In the genomic region with DNA sequence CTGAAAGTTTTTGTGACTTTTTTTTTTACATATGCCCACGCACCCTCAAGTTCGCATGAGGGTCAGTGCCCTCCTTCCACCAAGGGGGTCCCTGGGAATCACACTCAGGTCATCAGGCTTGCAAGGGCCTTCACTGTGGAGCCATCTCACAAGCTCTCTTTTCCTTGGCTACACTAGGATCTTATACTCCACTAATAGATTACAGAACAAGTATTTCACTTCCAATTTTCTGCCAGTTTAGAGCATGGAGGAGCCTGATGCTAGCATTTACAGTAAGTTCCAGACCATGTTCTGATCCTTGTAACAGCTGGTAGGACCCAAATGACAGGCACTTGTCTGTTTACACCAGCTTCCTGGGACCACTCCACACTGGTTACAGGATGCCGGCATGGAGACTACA, we compare ENCODE assay signal across 13 mouse cellular contexts. TPM values are rescaled to one million over a fixed set of nuclear protein-coding genes. Genes with fewer than 3 reads are reported as not detected.
A peak's percentile ranks its signal among the peaks of the same experiment; 100 is the strongest.
DNase-seq lines count a peak whose midpoint lies in the region; ATAC-seq lines count a peak whose summit lies in the region.
"Had no signal": no experiment of that assay in that cellular context is flagged by ENCODE, and none has a peak within 500 bp of the region (broad histone marks: within the 10 kb centered on the region; RNA-seq: fewer than 3 reads in every experiment).

No protein-coding gene starts in this region.

- DNase-seq in heart, adult 9 months (ENCODE audit: low spot score in 2 of 2): no peak
- DNase-seq in neural tube, embryonic 10.5 days (ENCODE audit: extremely low spot score, low spot score): no peak
- no peak for DNase-seq in embryo, embryonic 11 days
- DNase-seq: cerebellum, adult 8-10 months; heart, postnatal 4 days had no signal

- no peak overlapping the region for H3K9ac ChIP-seq in heart, embryonic 16.5 days (ENCODE audit: low read length)
- H3K9ac ChIP-seq in neural tube, embryonic 12.5 days: 0 out of 2 replicates have a peak overlapping the region, but pooled peaks have one; percentile 21
- H3K9ac ChIP-seq in intestine, embryonic 15.5 days: no peak overlapping the region
- no peak overlapping the region for H3K9ac ChIP-seq in stomach, embryonic 15.5 days

- no peak for ATAC-seq in heart, embryonic 16.5 days (replicated peaks; ENCODE audit: extremely low read depth, insufficient read depth, low FRiP score)
- no peak for ATAC-seq in neural tube, embryonic 12.5 days (ENCODE audit: low FRiP score, low read depth)
- ATAC-seq in intestine, embryonic 15.5 days: no peak
- ATAC-seq in stomach, embryonic 15.5 days (ENCODE audit: insufficient read depth, low FRiP score, low read depth): no peak
- no peak for ATAC-seq in megakaryocyte, adult 5-6 weeks (ENCODE audit: poor library complexity, severe bottlenecking)
- ATAC-seq: CD4-positive, CD25-positive, alpha-beta regulatory T cell, adult 4 months had no signal

- peaks cover 3% of the 10 kb centered on the region; the same call in 1 of the 2 replicates for H3K9me3 ChIP-seq in heart, embryonic 16.5 days (replicated peaks; ENCODE audit: control insufficient read depth, low read length)
- 0 out of 2 replicates have a peak, but pooled peaks cover 4% of the 10 kb centered on the region for H3K9me3 ChIP-seq in neural tube, embryonic 12.5 days
- no peaks in the 10 kb centered on the region for H3K9me3 ChIP-seq in intestine, embryonic 15.5 days
- no peaks in the 10 kb centered on the region for H3K9me3 ChIP-seq in stomach, embryonic 15.5 days

- 64% methylated on average over 3 of the region's 3 CpGs for WGBS in heart, embryonic 16.5 days
- WGBS in neural tube, embryonic 12.5 days: 61% methylated on average over 3 of the region's 3 CpGs
- WGBS in intestine, embryonic 15.5 days: 57% methylated on average over 3 of the region's 3 CpGs
- WGBS in stomach, embryonic 15.5 days: 58% methylated on average over 3 of the region's 3 CpGs

- H3K27me3 ChIP-seq in heart, embryonic 16.5 days (ENCODE audit: control insufficient read depth, insufficient read depth, low read length): no peaks in the 10 kb centered on the region
- no peaks in the 10 kb centered on the region; the same call in 1 of the 2 replicates for H3K27me3 ChIP-seq in neural tube, embryonic 12.5 days (replicated peaks)
- H3K27me3 ChIP-seq in intestine, embryonic 15.5 days (replicated peaks): no peaks in the 10 kb centered on the region
- H3K27me3 ChIP-seq in stomach, embryonic 15.5 days (replicated peaks): no peaks in the 10 kb centered on the region

- peaks cover 6% of the 10 kb centered on the region; the same call in 1 of the 2 replicates for H3K4me1 ChIP-seq in heart, embryonic 16.5 days (ENCODE audit: control insufficient read depth, insufficient read depth, low read length)
- peaks cover 6% of the 10 kb centered on the region; the same call in 1 of the 2 replicates for H3K4me1 ChIP-seq in neural tube, embryonic 12.5 days
- peaks cover 5% of the 10 kb centered on the region; the same call in 1 of the 2 replicates for H3K4me1 ChIP-seq in intestine, embryonic 15.5 days (replicated peaks)
- peaks cover 4% of the 10 kb centered on the region; the same call in 1 of the 2 replicates for H3K4me1 ChIP-seq in stomach, embryonic 15.5 days

- peak overlapping the region; percentile 33; the same call in 1 of the 2 replicates for H3K4me2 ChIP-seq in heart, embryonic 16.5 days (ENCODE audit: low read depth, low read length)
- peak overlapping the region; percentile 39 for H3K4me2 ChIP-seq in neural tube, embryonic 12.5 days (replicated peaks)
- H3K4me2 ChIP-seq in intestine, embryonic 15.5 days (replicated peaks): peak overlapping the region; percentile 30; the same call in 1 of the 2 replicates
- 0 out of 2 replicates have a peak overlapping the region, but pooled peaks have one; percentile 21 for H3K4me2 ChIP-seq in stomach, embryonic 15.5 days

- no peak overlapping the region for H3K27ac ChIP-seq in heart, embryonic 16.5 days (ENCODE audit: low read length)
- H3K27ac ChIP-seq in neural tube, embryonic 12.5 days: no peak overlapping the region
- no peak overlapping the region for H3K27ac ChIP-seq in intestine, embryonic 15.5 days
- no peak overlapping the region for H3K27ac ChIP-seq in stomach, embryonic 15.5 days
- H3K27ac ChIP-seq: left cerebral cortex, adult 2 months had no signal

- no peak overlapping the region for H3K4me3 ChIP-seq in heart, embryonic 16.5 days (ENCODE audit: low read length)
- no peak overlapping the region for H3K4me3 ChIP-seq in neural tube, embryonic 12.5 days
- H3K4me3 ChIP-seq in intestine, embryonic 15.5 days (replicated peaks): no peak overlapping the region
- no peak overlapping the region for H3K4me3 ChIP-seq in stomach, embryonic 15.5 days (replicated peaks)
- H3K4me3 ChIP-seq: erythroblast, embryonic 14.5 days; left cerebral cortex, adult 2 months had no signal

- H3K36me3 ChIP-seq in heart, embryonic 16.5 days (ENCODE audit: control insufficient read depth, insufficient read depth): no peaks in the 10 kb centered on the region
- no peaks in the 10 kb centered on the region for H3K36me3 ChIP-seq in neural tube, embryonic 12.5 days
- no peaks in the 10 kb centered on the region for H3K36me3 ChIP-seq in intestine, embryonic 15.5 days
- H3K36me3 ChIP-seq in stomach, embryonic 15.5 days: no peaks in the 10 kb centered on the region

RNA-seq across cellular contexts. Expression of gene Snx22, which starts 8.6 kb away (rescaled TPM):
- 1.4 and 1.8 TPM in 2 replicates for polyA plus RNA-seq in heart, embryonic 16.5 days (2015; fragmentation: Nextera tagmentation; extraction: Ambion mirVana)
- polyA plus RNA-seq in neural tube, embryonic 12.5 days (2016; fragmentation: Nextera tagmentation; extraction: Ambion mirVana): 4.2 and 4.7 TPM in 2 replicates
- polyA plus RNA-seq in intestine, embryonic 15.5 days (2015; fragmentation: Nextera tagmentation; extraction: Ambion mirVana): 1.1 and 1.4 TPM in 2 replicates
- polyA plus RNA-seq in stomach, embryonic 15.5 days (2015; fragmentation: Nextera tagmentation; extraction: Ambion mirVana): 2.2 and 4.6 TPM in 2 replicates
- total RNA-seq in megakaryocyte, adult 5-6 weeks (2015): 0.21 TPM in 1 of 2 replicates, not detected in the other
- total RNA-seq in megakaryocyte, adult 5-6 weeks (2017): 0.37 and 0.77 TPM in 2 replicates

RNA-seq across cellular contexts. Expression of gene Ppib, which starts 18.1 kb away (rescaled TPM):
- 354 and 365 TPM in 2 replicates for polyA plus RNA-seq in heart, embryonic 16.5 days (2015; fragmentation: Nextera tagmentation; extraction: Ambion mirVana)
- 452 and 475 TPM in 2 replicates for polyA plus RNA-seq in neural tube, embryonic 12.5 days (2016; fragmentation: Nextera tagmentation; extraction: Ambion mirVana)
- polyA plus RNA-seq in intestine, embryonic 15.5 days (2015; fragmentation: Nextera tagmentation; extraction: Ambion mirVana): 638 and 715 TPM in 2 replicates
- polyA plus RNA-seq in stomach, embryonic 15.5 days (2015; fragmentation: Nextera tagmentation; extraction: Ambion mirVana): 836 and 887 TPM in 2 replicates
- total RNA-seq in megakaryocyte, adult 5-6 weeks (2015): 420 TPM in 2 replicates
- total RNA-seq in megakaryocyte, adult 5-6 weeks (2017): 677 and 751 TPM in 2 replicates

RNA-seq across cellular contexts. Expression of gene Snx1, which starts 48.3 kb away (rescaled TPM):
- polyA plus RNA-seq in heart, embryonic 16.5 days (2015; fragmentation: Nextera tagmentation; extraction: Ambion mirVana): 66.8 and 73.6 TPM in 2 replicates
- 106 and 109 TPM in 2 replicates for polyA plus RNA-seq in neural tube, embryonic 12.5 days (2016; fragmentation: Nextera tagmentation; extraction: Ambion mirVana)
- polyA plus RNA-seq in intestine, embryonic 15.5 days (2015; fragmentation: Nextera tagmentation; extraction: Ambion mirVana): 137 and 144 TPM in 2 replicates
- 124 and 129 TPM in 2 replicates for polyA plus RNA-seq in stomach, embryonic 15.5 days (2015; fragmentation: Nextera tagmentation; extraction: Ambion mirVana)
- total RNA-seq in megakaryocyte, adult 5-6 weeks (2015): 104 and 105 TPM in 2 replicates
- 203 and 217 TPM in 2 replicates for total RNA-seq in megakaryocyte, adult 5-6 weeks (2017)

RNA-seq across cellular contexts. Expression of gene Ciao2a, which starts 48.3 kb away (rescaled TPM):
- 152 and 175 TPM in 2 replicates for polyA plus RNA-seq in heart, embryonic 16.5 days (2015; fragmentation: Nextera tagmentation; extraction: Ambion mirVana)
- 107 and 115 TPM in 2 replicates for polyA plus RNA-seq in neural tube, embryonic 12.5 days (2016; fragmentation: Nextera tagmentation; extraction: Ambion mirVana)
- 215 and 218 TPM in 2 replicates for polyA plus RNA-seq in intestine, embryonic 15.5 days (2015; fragmentation: Nextera tagmentation; extraction: Ambion mirVana)
- polyA plus RNA-seq in stomach, embryonic 15.5 days (2015; fragmentation: Nextera tagmentation; extraction: Ambion mirVana): 170 and 180 TPM in 2 replicates
- total RNA-seq in megakaryocyte, adult 5-6 weeks (2015): 383 and 455 TPM in 2 replicates
- total RNA-seq in megakaryocyte, adult 5-6 weeks (2017): 259 and 261 TPM in 2 replicates
